Mouse (Mus musculus) spleen, adult 2 months (tissue): ENCODE data around the gene Adgra3.

Experiments
- CTCF ChIP-seq: fragments of 200-500 bp; IDR thresholded peaks from 2 replicates; pipeline ENCODE4 v1.5.1; 2011; ENCODE audit warnings: mild to moderate bottlenecking, inconsistent platforms; ENCODE audit not compliant: insufficient read depth, insufficient read length, insufficient replicate concordance; ENCODE audit errors: extremely low read depth
- POLR2A ChIP-seq: fragments of 200-500 bp; IDR thresholded peaks from 2 replicates; pipeline ENCODE4 v1.6.1; 2011; ENCODE audit warnings: low read depth, low read length, inconsistent platforms

DNA sequence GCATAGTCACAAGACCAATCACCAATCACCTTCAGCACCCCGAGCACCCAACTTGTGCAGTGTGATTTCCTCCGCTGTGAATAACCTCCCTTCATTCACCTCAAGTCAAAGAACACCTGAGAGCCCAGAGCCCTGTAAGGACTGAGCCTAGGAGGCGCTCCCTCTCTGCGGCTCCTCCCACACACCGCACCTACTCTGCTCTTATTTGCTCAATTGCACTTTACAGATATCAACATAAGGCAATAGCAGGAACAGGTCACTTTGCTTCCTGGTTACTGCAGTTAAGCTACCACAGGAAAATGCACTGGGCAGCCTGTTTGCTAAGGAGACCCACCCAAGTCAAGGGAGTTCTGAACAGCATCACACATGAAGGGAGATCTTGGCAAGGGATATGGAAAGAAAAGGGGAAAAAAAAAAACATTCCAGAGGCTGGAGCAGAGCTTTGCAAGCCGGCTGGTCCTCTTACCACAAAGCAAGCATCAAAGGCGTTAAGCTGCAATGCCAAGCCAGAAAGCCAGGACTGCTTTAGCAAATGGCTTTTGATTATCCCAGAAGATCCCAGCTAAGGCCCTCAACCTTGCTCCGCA, 68.0 kb downstream of the Adgra3 start:
- TF ChIP-seq CTCF (no peak), POLR2A (no peak)
